Mouse (Mus musculus) CH12.LX (cell line): ENCODE data around the gene Vmn1r59. TPM values are rescaled to one million over a fixed set of nuclear protein-coding genes. Genes with fewer than 3 reads are reported as not detected.
"Not testable (repeated sequence)": the region's sequence is repeated elsewhere in the genome, so short reads cannot be mapped to it uniquely, and the experiment has no call there.

Experiments used
- DNase-seq: peaks from one replicate; pipeline ENCODE4 v3.0.0-alpha.2; 2013; ENCODE audit errors: extremely low read depth
- H3K27ac ChIP-seq: 2 replicates; pipeline ENCODE4 v1.5.1; 2012; ENCODE audit warnings: low read depth, mild to moderate bottlenecking, control low read depth, moderate library complexity; ENCODE audit not compliant: insufficient read depth
- H3K27me3 ChIP-seq: replicated peaks from 2 replicates; pipeline ENCODE3; 2012; ENCODE audit warnings: inconsistent platforms
- H3K36me3 ChIP-seq, 2 experiments: replicated peaks in 1 of 2; 2 replicates each; pipeline versions ENCODE3 to v1.6.1; 2012; ENCODE audit warnings: inconsistent platforms in 1 of 2, low read length in 1 of 2, mild to moderate bottlenecking in 1 of 2, mixed read lengths in 1 of 2, moderate library complexity in 1 of 2; ENCODE audit not compliant: control insufficient read depth in 1 of 2, insufficient read depth in 1 of 2
- H3K4me1 ChIP-seq, 2 experiments: 2 replicates each; pipeline ENCODE4 v1.6.1; 2012; ENCODE audit warnings: inconsistent platforms in 1 of 2, moderate library complexity in 1 of 2; ENCODE audit not compliant: insufficient read depth in 2 of 2, control insufficient read depth in 1 of 2
- H3K4me2 ChIP-seq: 2 replicates; pipeline ENCODE4 v1.6.1; 2012; ENCODE audit warnings: low read depth, mild to moderate bottlenecking, control low read depth; ENCODE audit not compliant: poor library complexity, insufficient read depth, severe bottlenecking
- H3K4me3 ChIP-seq, 3 experiments: fragments of 150-350 bp in 1 of 3; sonication (generic) in 1 of 3; replicated peaks in 1 of 3; 2 replicates each; pipeline versions ENCODE3 to v1.5.1; 2011 to 2012; ENCODE audit warnings: low read depth in 2 of 3, low read length in 2 of 3, mild to moderate bottlenecking in 2 of 3, moderate library complexity in 2 of 3, control low read depth in 1 of 3, improper control_type of control experiment in 1 of 3, inconsistent platforms in 1 of 3, mixed read lengths in 1 of 3; ENCODE audit not compliant: poor library complexity in 1 of 3
- H3K79me2 ChIP-seq: replicated peaks from 2 replicates; pipeline ENCODE4 v1.6.1; 2012; ENCODE audit warnings: mild to moderate bottlenecking, moderate library complexity; ENCODE audit not compliant: control insufficient read depth, poor library complexity, insufficient read depth, severe bottlenecking; ENCODE audit errors: extremely low read depth
- H3K9ac ChIP-seq: 2 replicates; pipeline ENCODE4 v1.6.1; 2012; ENCODE audit warnings: low read depth, mild to moderate bottlenecking, control low read depth, moderate library complexity; ENCODE audit not compliant: insufficient read depth
- H3K9me3 ChIP-seq: replicated peaks from 2 replicates; pipeline ENCODE3; 2012; ENCODE audit warnings: low read length, inconsistent platforms, mixed read lengths
- CHD2 ChIP-seq: IDR thresholded peaks from 2 replicates; pipeline ENCODE4 v1.6.1; 2011; ENCODE audit warnings: low read length, improper control_type of control experiment
- E2F4 ChIP-seq: IDR thresholded peaks from 2 replicates; pipeline ENCODE4 v1.6.1; 2011; ENCODE audit warnings: low read depth, low read length, improper control_type of control experiment; ENCODE audit not compliant: insufficient replicate concordance
- ELF1 ChIP-seq: IDR thresholded peaks from 2 replicates; pipeline ENCODE4 v1.6.1; 2014; ENCODE audit warnings: low read depth, mild to moderate bottlenecking, inconsistent platforms, low read length, improper control_type of control experiment
- GABPA ChIP-seq: IDR thresholded peaks from 2 replicates; pipeline ENCODE4 v1.6.1; 2012; ENCODE audit warnings: low read depth, low read length, improper control_type of control experiment, inconsistent platforms; ENCODE audit not compliant: insufficient replicate concordance
- JUN ChIP-seq: IDR thresholded peaks from 2 replicates; pipeline ENCODE4 v1.6.1; 2011; ENCODE audit warnings: low read depth, mild to moderate bottlenecking, low read length, improper control_type of control experiment, moderate library complexity; ENCODE audit not compliant: insufficient read depth
- JUND ChIP-seq: conservative IDR thresholded peaks from 2 replicates; pipeline ENCODE4 v1.6.1; 2011; ENCODE audit warnings: low read depth, low read length, improper control_type of control experiment
- MAX ChIP-seq: IDR thresholded peaks from 2 replicates; pipeline ENCODE4 v1.6.1; 2011; ENCODE audit warnings: low read length, improper control_type of control experiment
- MEF2A ChIP-seq: IDR thresholded peaks from 2 replicates; pipeline ENCODE4 v1.6.1; 2014; ENCODE audit warnings: low read depth, mild to moderate bottlenecking, inconsistent platforms, low read length, improper control_type of control experiment, borderline replicate concordance
- MYC ChIP-seq: IDR thresholded peaks from 2 replicates; pipeline ENCODE4 v1.6.1; 2011; ENCODE audit warnings: low read depth, mild to moderate bottlenecking, improper control_type of control experiment, low read length
- NRF1 ChIP-seq: IDR thresholded peaks from 2 replicates; pipeline ENCODE4 v1.6.1; 2014; ENCODE audit warnings: low read depth, mild to moderate bottlenecking, inconsistent platforms, low read length, improper control_type of control experiment, moderate library complexity
- RAD21 ChIP-seq: IDR thresholded peaks from 2 replicates; pipeline ENCODE4 v1.6.1; 2011; ENCODE audit warnings: low read depth, mild to moderate bottlenecking, low read length, improper control_type of control experiment, moderate library complexity
- SIN3A ChIP-seq: IDR thresholded peaks from 2 replicates; pipeline ENCODE4 v1.6.1; 2012; ENCODE audit warnings: low read length, improper control_type of control experiment, inconsistent platforms
- TCF12 ChIP-seq: IDR thresholded peaks from 2 replicates; pipeline ENCODE4 v1.6.1; 2014; ENCODE audit warnings: low read depth, mild to moderate bottlenecking, inconsistent platforms, low read length, improper control_type of control experiment
- USF2 ChIP-seq: conservative IDR thresholded peaks from 2 replicates; pipeline ENCODE4 v1.6.1; 2011; ENCODE audit warnings: low read depth, low read length, improper control_type of control experiment
- ZKSCAN1 ChIP-seq: IDR thresholded peaks from 2 replicates; pipeline ENCODE4 v1.6.1; 2012; ENCODE audit warnings: low read depth, inconsistent platforms, low read length, improper control_type of control experiment, borderline replicate concordance
- dilution Hi-C: fragments of 300-500 bp; cut with MboI; formaldehyde crosslinking; loops from 2 replicates; pipeline ENCODE4 v1.14.3; 2020; ENCODE audit warnings: low sequenced_read_pairs; ENCODE audit not compliant: extremely low pct_unique_long_range_greater_than_20kb, extremely low pct_ligation_motif_present
- in situ Hi-C: fragments of 300-500 bp; cut with MboI; formaldehyde crosslinking; loops from 3 replicates; pipeline ENCODE4 v1.14.3; 2019; ENCODE audit warnings: low sequenced_read_pairs, low pct_ligation_motif_present, low pct_unique_long_range_greater_than_20kb, mixed read lengths
- polyA plus RNA-seq: library from polyadenylated mRNA; unstranded; fragments of >175 nt; gene quantifications from 2 replicates; pipeline ENCODE4 v1.2.1, GENCODE M21; 2012; ENCODE audit warnings: low read depth; ENCODE audit not compliant: insufficient read length
- total RNA-seq, 2 experiments: library from RNA; depleted of rRNA; stranded (reverse); fragments of 300-350 nt in 1 of 2; fragments of >200 nt in 1 of 2; gene quantifications; 2 replicates each; pipeline ENCODE4 v1.2.3; 2012 to 2014

The Vmn1r59 gene
- total RNA-seq (2012; rRNA removed) (not detected in 2 replicates), total RNA-seq (2014; rRNA removed) (not detected in 2 replicates), polyA plus RNA-seq (not detected in 2 replicates)

DNA sequence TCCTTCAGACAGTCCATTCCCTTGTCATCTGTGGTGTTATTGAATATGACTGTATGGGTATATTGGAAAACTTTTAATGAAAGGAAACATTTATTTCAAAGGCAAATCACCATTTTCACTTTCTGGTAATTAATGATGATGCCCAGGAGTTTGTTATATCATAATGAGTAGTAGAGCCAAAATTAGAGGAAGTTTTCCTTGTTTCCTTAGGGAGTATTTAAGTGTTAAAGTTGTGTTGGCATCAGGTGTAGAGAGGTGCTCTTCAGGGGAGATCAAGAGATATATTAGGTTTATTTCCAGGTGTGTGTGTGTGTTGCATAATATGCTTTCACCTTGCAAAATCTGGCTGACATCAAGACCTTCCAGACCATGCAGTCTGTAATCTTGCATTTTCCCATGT lies at the start of gene Vmn1r59:
Vmn1r59 (minus strand) TSS at position 101 of the 400 bp plus-strand sequence.
- Histone ChIP-seq H3K9ac (no peak within 1 kb of the TSS), H3K27ac (no peak within 1 kb of the TSS), H3K4me1 (no peaks in the 10 kb centered on the region), H3K79me2 (no peaks in the 10 kb centered on the region), H3K9me3 (no peaks in the 10 kb centered on the region), H3K4me3 (no peak within 1 kb of the TSS), H3K4me2 (no peak within 1 kb of the TSS), H3K27me3 (no peaks in the 10 kb centered on the region), H3K36me3 (no peaks in the 10 kb centered on the region)
- no peak for DNase-seq
- in situ Hi-C loops (no loop called here), dilution Hi-C loops (no loop called here)
- TF ChIP-seq JUN (no peak), SIN3A (no peak), MAX (no peak), RAD21 (no peak), E2F4 (no peak), ELF1 (no peak), MEF2A (no peak), TCF12 (no peak), NRF1 (no peak), USF2 (no peak), CHD2 (no peak), ZKSCAN1 (no peak), JUND (no peak), MYC (no peak), GABPA (no peak)

GRCm38 (mm10) chr7:5493856-5494255 lies 37.3 kb upstream of the Vmn1r59 start, which contains the start of gene Vmn2r28:
Gene Vmn2r28 (minus strand): TSS chr7:5493956.
- DNase-seq, H3K27ac ChIP-seq, H3K4me3 ChIP-seq, H3K36me3 ChIP-seq, H3K9me3 ChIP-seq, H3K9ac ChIP-seq, H3K4me2 ChIP-seq, in situ Hi-C loops, dilution Hi-C loops, H3K79me2 ChIP-seq, H3K27me3 ChIP-seq, H3K4me1 ChIP-seq: not testable (repeated sequence)

- dilution Hi-C loops, H3K4me2 ChIP-seq: not testable (repeated sequence)
These were observed 2.6 kb downstream of the Vmn1r59 start for GRCm38 (mm10) chr7:5454011-5454410.

More at GRCm38 (mm10) chr7:5454011-5454410, 2.6 kb downstream of the Vmn1r59 start:
- H3K9me3 ChIP-seq, H3K9ac ChIP-seq, H3K4me1 ChIP-seq, H3K4me3 ChIP-seq, H3K79me2 ChIP-seq, in situ Hi-C loops, DNase-seq, H3K27me3 ChIP-seq, H3K27ac ChIP-seq, H3K36me3 ChIP-seq: not testable (repeated sequence)
